ENCODE assay signal across 17 mouse cellular contexts in the genomic region with DNA sequence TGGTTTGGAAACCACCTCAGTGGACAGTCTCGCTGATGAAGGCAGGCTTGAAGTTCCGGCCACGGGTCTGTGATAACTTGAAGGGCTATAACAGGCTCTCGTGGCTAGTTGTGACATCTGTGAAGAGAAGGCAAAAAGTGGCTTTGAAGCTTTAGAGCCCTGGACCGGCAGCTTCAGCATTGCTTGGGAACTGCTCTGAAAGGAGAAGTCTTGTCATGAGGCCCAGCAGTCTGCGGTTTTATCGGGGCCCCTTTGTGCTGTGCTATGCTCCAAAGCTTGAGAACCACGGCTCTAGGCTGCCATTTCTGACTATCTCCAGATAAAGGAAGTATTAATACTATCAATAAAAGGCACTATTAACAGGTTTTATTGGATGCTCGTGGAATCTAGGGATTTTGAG.
A peak's percentile ranks its signal among the peaks of the same experiment; 100 is the strongest.
DNase-seq lines count a peak whose midpoint lies in the region; ATAC-seq lines count a peak whose summit lies in the region.
"Had no signal": no experiment of that assay in that cellular context is flagged by ENCODE, and none has a peak within 500 bp of the region (broad histone marks: within the 10 kb centered on the region; RNA-seq: fewer than 3 reads in every experiment).

No protein-coding gene starts in this region.

- no peak for ATAC-seq in forebrain, embryonic 12.5 days (ENCODE audit: low FRiP score)
- ATAC-seq: forebrain, embryonic 13.5 days had no signal

- H3K4me2 ChIP-seq in forebrain, embryonic 12.5 days = no peak overlapping the region
- H3K4me2 ChIP-seq: embryonic facial prominence, embryonic 15.5 days; forebrain, embryonic 13.5 days; hindbrain, embryonic 14.5 days had no signal

- no peak overlapping the region for H3K27ac ChIP-seq in forebrain, embryonic 12.5 days
- H3K27ac ChIP-seq: embryonic facial prominence, embryonic 15.5 days; forebrain, embryonic 13.5 days; heart, embryonic 10.5 days; hindbrain, embryonic 14.5 days; liver, embryonic 14.5 days; midbrain, embryonic 10.5 days had no signal

- H3K27me3 ChIP-seq in splenic B cell, adult 2 months (ENCODE audit: control insufficient read depth, insufficient read depth, low read length, poor library complexity, severe bottlenecking) = no peaks in the 10 kb centered on the region
- no peaks in the 10 kb centered on the region for H3K27me3 ChIP-seq in forebrain, embryonic 12.5 days
- H3K27me3 ChIP-seq: forebrain, embryonic 13.5 days had no signal

- H3K9me3 ChIP-seq in forebrain, embryonic 12.5 days = no peaks in the 10 kb centered on the region
- H3K9me3 ChIP-seq: embryonic facial prominence, embryonic 15.5 days; forebrain, embryonic 13.5 days; heart, embryonic 10.5 days; midbrain, embryonic 10.5 days had no signal

- H3K4me3 ChIP-seq in forebrain, embryonic 12.5 days (replicated peaks) = no peak overlapping the region
- H3K4me3 ChIP-seq: embryonic facial prominence, embryonic 15.5 days; forebrain, embryonic 13.5 days; heart, embryonic 10.5 days; midbrain, embryonic 10.5 days; myocyte had no signal

- no peak overlapping the region for H3K9ac ChIP-seq in forebrain, embryonic 12.5 days
- H3K9ac ChIP-seq: embryonic facial prominence, embryonic 15.5 days; forebrain, embryonic 13.5 days; hindbrain, embryonic 14.5 days; liver, embryonic 14.5 days had no signal

- peaks cover 12% of the 10 kb centered on the region for H3K4me1 ChIP-seq in forebrain, embryonic 12.5 days

- no peaks in the 10 kb centered on the region for H3K36me3 ChIP-seq in splenic B cell, adult 2 months (ENCODE audit: control insufficient read depth, insufficient read depth, low read length, poor library complexity, severe bottlenecking)
- H3K36me3 ChIP-seq in forebrain, embryonic 12.5 days (replicated peaks) = no peaks in the 10 kb centered on the region
- H3K36me3 ChIP-seq: embryonic facial prominence, embryonic 15.5 days; heart, embryonic 10.5 days; midbrain, embryonic 10.5 days had no signal

- 82% methylated on average over 9 of the region's 9 CpGs for WGBS in forebrain, embryonic 12.5 days

- DNase-seq in cerebellum, adult 11 months = peak; percentile 0
- DNase-seq in cerebellum, adult 11-12 months = no peak
- peak; percentile 4 to 8 for DNase-seq in layer of hippocampus, postnatal 10 days (ENCODE audit: low spot score in 2 of 2)
- no peak for DNase-seq in layer of hippocampus, postnatal 36 days
- DNase-seq in testis, postnatal 10 days (ENCODE audit: low spot score) = peak; percentile 19
- DNase-seq in testis, postnatal 14 days (ENCODE audit: low spot score) = no peak
- DNase-seq in splenic B cell, adult 2 months (ENCODE audit: low read depth, low spot score) = peak; percentile 32
- DNase-seq: kidney, adult 18-20 months; kidney, postnatal 4 days had no signal

Comparison
In these comparisons a context has a peak if more than half of its experiments do, and no peak if none do; other contexts are left out.
1. DNase-seq: peak in cerebellum, adult 11 months (single experiment), layer of hippocampus, postnatal 10 days (2 of 2), testis, postnatal 10 days (single experiment) and splenic B cell, adult 2 months (single experiment); none in cerebellum, adult 11-12 months (single experiment), layer of hippocampus, postnatal 36 days (0 of 2) and testis, postnatal 14 days (single experiment).